Comparison of ENCODE assay signal across 10 mouse cellular contexts in genomic region chr14:22051941-22052664, GRCm38 (mm10). TPM values are rescaled to one million over a fixed set of nuclear protein-coding genes. Genes with fewer than 3 reads are reported as not detected.
DNase-seq lines count a peak whose midpoint lies in the region; ATAC-seq and TF ChIP-seq lines count a peak whose summit lies in the region.
"Had no signal": no experiment of that assay in that cellular context is flagged by ENCODE, and none has a peak within 500 bp of the region (broad histone marks: within the 10 kb centered on the region; RNA-seq: fewer than 3 reads in every experiment).

No protein-coding gene starts in this region.

- no peak overlapping the region for H3K27ac ChIP-seq in gastrocnemius, adult 2 months
- no peak overlapping the region for H3K27ac ChIP-seq in hindbrain, embryonic 11.5 days (ENCODE audit: low read depth, low read length)
- H3K27ac ChIP-seq: left cerebral cortex, adult 2 months had no signal

- no peak overlapping the region for H3K9ac ChIP-seq in hindbrain, embryonic 11.5 days (ENCODE audit: low read depth, low read length)

- no peaks in the 10 kb centered on the region for H3K9me3 ChIP-seq in hindbrain, embryonic 11.5 days (ENCODE audit: control insufficient read depth, low read length)
- H3K9me3 ChIP-seq: megakaryocyte, embryonic 14.5 days had no signal

- 80% methylated on average over 14 of the region's 14 CpGs for WGBS in hindbrain, embryonic 11.5 days

- intact Hi-C loops in gastrocnemius, adult 2 months (cut with DNase I) = no loop called here
- intact Hi-C loops in gastrocnemius, postnatal 36 days (cut with DNase I) = no loop called here

- no peak overlapping the region for H3K4me3 ChIP-seq in gastrocnemius, adult 2 months
- no peak overlapping the region for H3K4me3 ChIP-seq in hindbrain, embryonic 11.5 days (ENCODE audit: low read depth, low read length)
- H3K4me3 ChIP-seq: left cerebral cortex, adult 2 months; megakaryocyte, embryonic 14.5 days had no signal

- H3K4me2 ChIP-seq in hindbrain, embryonic 11.5 days (replicated peaks; ENCODE audit: low read depth, low read length) = no peak overlapping the region

- no peaks in the 10 kb centered on the region for H3K4me1 ChIP-seq in hindbrain, embryonic 11.5 days (replicated peaks; ENCODE audit: control insufficient read depth, insufficient read depth, low read length)

- no peak for ATAC-seq in hindbrain, embryonic 11.5 days (ENCODE audit: low FRiP score)

- TF ChIP-seq CTCF in gastrocnemius, adult 2 months (IDR thresholded peaks at IDR 0.05) = no peak

- DNase-seq in gastrocnemius, adult 2 months = peak; percentile 23
- no peak for DNase-seq in gastrocnemius, postnatal 36 days
- peak; percentile 85 for DNase-seq in 416B (ENCODE audit: low read depth)
- DNase-seq in fibroblast of lung, adult 2 months (ENCODE audit: low read depth) = peak; percentile 42
- DNase-seq in kidney, postnatal 25 days = peak; percentile 17 to 41
- no peak for DNase-seq in hindbrain, embryonic 11.5 days (ENCODE audit: low spot score)
- DNase-seq in cerebellum, postnatal 36 days = no peak
- no peak for DNase-seq in ovary, postnatal 36 days (ENCODE audit: low spot score)

- no peaks in the 10 kb centered on the region for H3K36me3 ChIP-seq in hindbrain, embryonic 11.5 days (ENCODE audit: control insufficient read depth, insufficient read depth, low read length)

- H3K27me3 ChIP-seq in hindbrain, embryonic 11.5 days (ENCODE audit: control insufficient read depth, insufficient read depth, low read length) = no peaks in the 10 kb centered on the region

RNA-seq across cellular contexts. Expression of gene Lrmda, which starts 32.6 kb away (rescaled TPM):
- total RNA-seq in gastrocnemius, adult 2 months (2021) = 1 to 10 TPM; 2.6 to 2.9 TPM
- 1 to 10 TPM; 1.7 to 2.8 TPM for total RNA-seq in gastrocnemius, postnatal 36 days (2021)
- polyA plus RNA-seq in hindbrain, embryonic 11.5 days (2014; fragmentation: Nextera tagmentation; extraction: Ambion mirVana) = 0.20 and 0.91 TPM in 2 replicates

Comparison
In these comparisons a context has a peak if more than half of its experiments do, and no peak if none do; other contexts are left out.
1. DNase-seq: peak in gastrocnemius, adult 2 months (single experiment), 416B (single experiment), fibroblast of lung, adult 2 months (single experiment) and kidney, postnatal 25 days (2 of 2); none in gastrocnemius, postnatal 36 days (0 of 2), hindbrain, embryonic 11.5 days (single experiment), cerebellum, postnatal 36 days (0 of 2) and ovary, postnatal 36 days (single experiment).